Mouse (Mus musculus): Measurements from ENCODE around the gene Dap. TPM values are rescaled to one million over a fixed set of nuclear protein-coding genes. Genes with fewer than 3 reads are reported as not detected.

Dap gene
- total RNA-seq, 2 experiments from 2014 or later, result 9.1 to 9.8 TPM

DNA sequence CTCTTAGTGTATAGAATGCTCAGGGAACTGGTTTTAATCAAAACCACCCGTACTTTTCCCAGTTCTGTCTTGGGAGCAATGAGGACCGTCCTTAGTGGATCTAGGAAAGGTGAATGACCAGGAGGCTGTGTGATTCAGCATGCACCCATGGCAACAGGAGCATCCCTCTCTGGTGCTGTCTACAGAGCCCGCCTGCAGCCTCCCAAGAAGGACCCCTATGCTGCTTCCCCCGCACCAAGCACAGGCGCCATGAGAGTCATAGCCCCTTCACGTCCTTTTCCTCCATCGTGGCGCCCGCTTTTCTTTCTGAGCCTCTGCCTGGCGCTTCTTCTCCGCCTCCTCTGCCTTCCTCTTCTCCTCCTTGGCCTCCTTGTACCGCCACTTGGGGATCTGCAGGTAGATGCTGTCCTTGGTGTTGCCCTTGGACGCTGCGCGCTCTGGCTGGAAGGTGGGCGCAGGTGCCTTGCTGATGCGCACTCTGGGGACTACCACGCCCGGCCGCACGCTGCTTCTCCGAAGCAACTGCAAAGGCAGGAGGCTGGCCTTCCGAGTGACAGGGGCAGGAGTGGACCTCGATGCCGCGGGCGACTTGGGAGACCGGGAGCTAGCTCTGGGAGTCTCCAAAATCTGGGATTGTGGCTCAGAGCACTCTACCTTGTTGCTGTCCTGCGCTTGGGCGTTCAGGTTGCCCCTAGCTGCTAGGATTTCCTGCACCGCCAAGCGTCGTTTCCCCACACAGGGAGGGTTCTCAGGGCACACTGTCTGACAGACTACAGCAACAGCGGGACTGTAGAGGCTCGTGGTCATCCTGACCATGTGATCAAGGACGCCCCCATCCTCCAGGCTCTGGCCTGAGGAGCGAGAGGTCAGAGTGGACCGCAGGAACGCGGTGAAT lies 73.0 kb downstream of the Dap start:
- no peak for DNase-seq (ENCODE audit: extremely low spot score in 1 of 2, low spot score in 1 of 2)

DNA sequence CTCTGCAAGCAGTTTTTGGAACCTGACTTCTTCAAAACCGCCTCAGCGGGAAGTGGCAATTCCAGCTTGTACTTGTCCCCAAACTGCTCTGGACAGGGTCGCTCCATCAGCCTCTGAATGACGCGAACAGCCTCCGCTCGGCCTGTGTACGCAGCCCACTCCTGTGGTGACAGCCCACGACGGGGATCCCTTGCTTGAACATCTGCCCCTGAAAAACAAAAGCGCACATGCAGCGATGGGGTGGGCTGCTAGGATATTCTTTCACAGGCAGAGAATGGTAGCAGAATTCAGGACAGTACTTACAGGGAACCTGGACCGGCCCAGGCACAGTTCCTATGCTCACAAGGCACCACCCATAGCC lies 73.6 kb downstream of the Dap start:
- no peak for DNase-seq (ENCODE audit: extremely low spot score in 1 of 2, low spot score in 1 of 2)

DNA sequence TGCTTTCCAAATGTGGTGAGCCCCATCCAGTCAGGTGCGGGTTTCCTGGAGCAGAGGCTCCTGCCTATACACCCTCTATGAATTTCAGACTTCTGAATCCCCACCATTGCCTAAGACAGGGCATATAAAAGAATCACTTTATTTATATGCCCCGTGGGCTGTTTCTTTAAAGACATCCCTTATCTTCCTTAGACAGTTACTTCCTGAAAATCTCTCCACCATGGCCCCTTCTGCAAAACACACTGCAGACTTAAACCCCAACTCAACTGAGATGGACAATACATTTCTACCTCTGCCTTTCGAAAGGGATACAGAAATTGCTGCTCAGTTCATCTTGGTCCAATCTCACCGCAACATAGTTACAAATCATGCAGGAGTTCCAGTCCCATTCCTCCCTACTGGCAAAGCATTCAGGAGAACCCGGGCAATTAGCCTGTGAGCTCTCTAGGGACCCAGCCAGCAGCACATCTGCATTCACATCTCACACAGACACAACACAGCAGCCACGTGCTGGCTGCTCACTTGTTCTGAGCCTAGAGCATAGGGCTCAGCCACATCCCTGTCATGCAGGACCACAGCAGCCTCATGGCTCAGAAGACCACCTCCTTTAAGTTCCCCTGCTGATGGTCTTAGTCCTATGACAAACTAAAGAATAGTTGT lies 75.3 kb downstream of the Dap start:
- DNase-seq (ENCODE audit: extremely low spot score in 1 of 2, low spot score in 1 of 2), result no peak

DNA sequence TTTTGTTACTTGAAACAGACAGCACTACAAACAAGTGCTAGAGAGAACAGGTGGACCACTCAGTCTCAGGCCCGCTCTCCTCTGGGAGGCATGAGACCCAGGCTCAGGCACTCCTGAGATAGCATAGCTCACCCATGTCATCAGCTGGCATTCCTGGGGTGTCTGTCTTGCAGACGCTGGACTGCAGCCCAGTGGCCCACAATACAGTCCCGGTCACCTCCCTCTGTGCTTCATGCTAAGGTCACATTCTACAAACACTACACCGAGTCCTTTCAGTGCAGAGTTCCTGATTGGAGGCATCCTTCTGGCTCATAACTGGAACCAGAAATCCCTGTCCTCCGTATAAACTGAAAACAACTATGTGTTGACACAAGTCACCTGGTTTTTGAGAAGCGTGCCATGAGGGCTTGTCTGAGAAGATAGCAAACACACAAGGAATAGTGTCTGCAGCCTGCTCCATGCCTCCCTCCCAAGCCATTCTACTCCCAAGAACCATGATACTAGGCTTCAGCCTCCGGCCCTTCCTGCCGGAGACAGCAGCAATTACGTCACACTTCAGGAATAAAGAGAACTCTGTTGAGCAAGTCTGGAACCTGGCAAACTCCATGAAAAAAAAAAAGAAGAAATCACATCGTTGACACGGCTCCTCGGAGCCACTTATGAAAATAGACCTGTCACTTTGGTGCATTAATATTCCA lies 78.3 kb downstream of the Dap start:
- no peak for DNase-seq (ENCODE audit: extremely low spot score in 1 of 2, low spot score in 1 of 2)

DNA sequence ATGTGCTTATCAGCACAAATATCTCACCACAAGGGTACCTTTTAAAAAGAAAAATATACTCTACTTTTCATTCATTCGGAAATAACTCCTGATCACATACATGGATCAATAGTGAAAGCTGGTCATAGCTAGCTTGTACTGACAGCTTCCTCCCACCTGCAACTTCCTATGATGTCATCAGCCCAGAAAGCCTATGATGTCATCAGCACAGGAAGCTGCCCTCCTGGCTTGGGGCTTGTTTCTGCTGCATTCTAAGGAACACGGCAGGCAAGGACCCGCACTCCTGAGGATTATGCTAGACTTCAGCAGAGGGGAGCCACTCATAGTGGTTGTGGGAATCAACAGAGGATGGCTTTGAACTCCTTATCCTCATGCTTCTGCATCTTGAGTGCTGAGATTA lies 80.2 kb downstream of the Dap start:
- DNase-seq (ENCODE audit: extremely low spot score in 1 of 2, low spot score in 1 of 2), result no peak

DNA sequence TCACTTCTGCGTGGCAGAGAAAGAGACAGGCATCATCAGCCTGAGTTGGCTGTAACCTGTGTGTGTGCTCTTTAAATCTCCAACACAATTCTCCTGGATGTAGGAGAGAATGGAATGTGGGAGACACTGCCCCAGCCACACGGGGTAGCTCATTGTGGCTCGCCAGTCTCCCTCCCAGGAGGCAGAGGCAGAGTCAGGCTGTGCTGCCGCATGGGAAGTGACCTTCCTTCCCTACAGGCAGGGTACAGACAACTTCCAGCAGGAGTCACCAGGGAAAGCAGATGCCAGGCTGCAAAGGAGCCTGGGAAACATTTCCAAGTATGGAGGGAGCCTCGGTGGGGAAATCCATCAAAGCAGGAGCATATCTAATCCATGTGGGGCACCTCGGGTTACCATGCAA lies 81.1 kb downstream of the Dap start:
- DNase-seq (ENCODE audit: extremely low spot score in 1 of 2, low spot score in 1 of 2), result no peak

DNA sequence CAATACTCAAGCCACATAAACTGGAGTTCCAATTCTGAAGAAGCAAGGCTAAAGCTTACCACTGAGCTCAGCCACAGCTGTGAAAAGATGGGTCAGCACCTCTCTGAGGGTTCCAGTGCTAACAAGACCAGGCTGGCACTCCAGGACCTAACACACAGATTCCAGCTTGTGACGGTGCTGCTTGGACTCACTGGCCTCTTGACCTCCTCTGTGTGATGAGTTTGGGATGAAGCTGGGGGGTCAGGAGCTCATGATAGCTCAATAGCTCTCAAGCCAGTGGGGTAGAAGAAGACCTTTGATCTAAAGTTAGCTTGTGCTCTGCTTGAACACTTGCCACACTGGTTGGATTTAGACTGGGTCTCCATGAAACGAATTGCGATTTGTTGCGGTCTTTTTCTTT lies 82.6 kb downstream of the Dap start:
- no peak for DNase-seq (ENCODE audit: extremely low spot score in 1 of 2, low spot score in 1 of 2)

DNA sequence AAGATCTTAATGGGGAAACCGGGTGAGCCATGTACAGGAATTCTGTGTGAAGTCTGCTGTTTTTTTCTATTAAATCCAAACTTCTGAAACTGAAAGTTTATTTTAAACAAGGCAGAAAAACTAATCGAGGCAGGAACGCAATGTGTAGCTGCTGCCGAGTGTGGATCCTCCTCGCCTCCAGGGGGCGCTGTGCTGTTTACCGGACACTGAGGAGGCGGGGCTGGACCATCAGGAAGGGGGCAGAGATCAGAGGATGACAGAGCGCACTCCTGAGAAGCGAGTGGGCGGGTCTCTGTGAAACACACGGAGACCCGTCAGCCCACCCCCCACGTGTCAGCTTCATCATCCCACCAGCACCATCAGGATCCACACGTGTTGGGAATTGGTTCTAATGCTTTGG lies 85.4 kb downstream of the Dap start:
- DNase-seq (ENCODE audit: extremely low spot score in 1 of 2, low spot score in 1 of 2), result no peak

DNA sequence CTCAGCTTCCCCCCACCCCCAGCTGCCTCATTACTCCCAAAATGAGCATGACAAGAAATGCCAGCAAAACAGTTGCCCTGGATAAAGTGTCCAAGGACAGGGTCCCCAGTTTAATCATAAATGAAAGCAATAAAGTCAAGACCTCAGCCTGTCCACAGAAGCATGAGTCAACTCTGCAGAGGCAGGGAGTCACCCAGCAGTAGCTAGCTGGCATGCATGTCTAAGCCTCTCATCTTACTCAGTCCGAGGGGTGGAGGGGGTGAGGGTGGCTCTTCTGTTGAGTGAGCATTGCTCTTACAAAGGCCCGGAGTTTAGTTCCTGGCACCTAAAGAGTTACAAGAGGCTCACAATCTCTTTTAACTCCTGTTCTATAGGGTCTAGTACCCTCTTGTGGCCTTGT lies 87.9 kb downstream of the Dap start:
- no peak for DNase-seq (ENCODE audit: extremely low spot score in 1 of 2, low spot score in 1 of 2)

DNA sequence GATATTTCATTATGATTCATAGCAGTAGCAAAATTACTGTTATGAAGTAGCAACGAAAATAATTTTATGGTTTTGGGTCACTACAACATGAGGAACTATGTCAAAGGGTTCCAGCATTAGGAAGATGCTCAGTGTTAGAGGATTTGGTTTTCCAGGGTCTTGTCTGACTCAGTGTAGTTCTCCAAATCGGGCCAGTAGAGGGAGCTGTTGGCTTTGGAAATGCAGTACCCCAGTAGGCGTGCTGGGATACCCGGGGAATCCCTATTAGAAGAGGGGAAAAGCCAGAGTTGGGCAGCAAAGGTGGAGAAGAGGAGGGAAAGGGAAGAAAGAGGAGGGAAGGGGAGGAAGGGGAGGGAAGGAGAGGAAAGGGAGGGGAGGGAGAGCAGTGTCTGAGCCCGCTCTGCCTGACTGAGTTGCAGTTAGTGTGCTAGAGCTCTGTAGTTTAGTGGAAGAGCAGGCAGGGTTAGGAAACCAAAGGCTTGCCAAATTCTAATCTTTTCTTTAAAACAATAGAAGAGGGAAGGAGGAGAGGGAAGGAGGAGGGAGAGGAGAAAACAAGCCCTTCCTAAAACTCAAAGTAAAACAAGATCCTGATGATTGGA lies 91.6 kb downstream of the Dap start:
- DNase-seq (ENCODE audit: extremely low spot score in 1 of 2, low spot score in 1 of 2), result peak; percentile 63 to 94

DNA sequence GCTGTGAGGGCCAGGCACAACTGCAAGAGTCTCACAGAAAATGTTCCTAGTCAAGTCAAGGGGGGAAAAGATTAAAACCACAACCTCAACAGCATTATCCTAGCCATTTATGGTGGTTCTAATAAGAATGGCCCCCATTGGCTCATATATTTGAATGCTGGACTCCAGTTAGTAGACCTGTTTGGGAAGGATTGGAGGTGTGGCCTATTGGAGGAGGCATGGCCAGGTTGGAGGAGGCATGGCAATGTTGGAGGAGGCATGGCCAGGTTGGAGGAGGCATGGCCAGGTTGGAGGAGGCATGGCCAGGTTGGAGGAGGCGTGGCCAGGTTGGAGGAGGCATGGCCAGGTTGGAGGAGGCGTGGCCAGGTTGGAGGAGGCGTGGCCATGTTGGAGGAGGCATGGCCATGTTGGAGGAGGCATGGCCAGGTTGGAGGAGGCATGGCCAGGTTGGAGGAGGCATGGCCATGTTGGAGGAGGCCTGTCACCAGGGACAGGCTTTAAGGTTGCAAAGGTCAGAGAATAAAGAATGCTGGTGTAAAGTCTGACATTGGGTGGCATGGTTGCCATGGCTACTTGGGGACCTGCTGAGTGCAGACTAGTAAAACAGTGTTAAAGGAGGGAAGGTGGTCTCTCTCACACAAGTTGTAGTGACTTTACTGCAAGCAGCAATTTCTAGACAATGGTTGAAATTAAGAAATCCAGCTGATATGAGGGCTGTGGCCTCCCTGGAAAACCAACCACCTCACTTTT lies 93.1 kb downstream of the Dap start:
- no peak for DNase-seq (ENCODE audit: extremely low spot score in 1 of 2, low spot score in 1 of 2)

DNA sequence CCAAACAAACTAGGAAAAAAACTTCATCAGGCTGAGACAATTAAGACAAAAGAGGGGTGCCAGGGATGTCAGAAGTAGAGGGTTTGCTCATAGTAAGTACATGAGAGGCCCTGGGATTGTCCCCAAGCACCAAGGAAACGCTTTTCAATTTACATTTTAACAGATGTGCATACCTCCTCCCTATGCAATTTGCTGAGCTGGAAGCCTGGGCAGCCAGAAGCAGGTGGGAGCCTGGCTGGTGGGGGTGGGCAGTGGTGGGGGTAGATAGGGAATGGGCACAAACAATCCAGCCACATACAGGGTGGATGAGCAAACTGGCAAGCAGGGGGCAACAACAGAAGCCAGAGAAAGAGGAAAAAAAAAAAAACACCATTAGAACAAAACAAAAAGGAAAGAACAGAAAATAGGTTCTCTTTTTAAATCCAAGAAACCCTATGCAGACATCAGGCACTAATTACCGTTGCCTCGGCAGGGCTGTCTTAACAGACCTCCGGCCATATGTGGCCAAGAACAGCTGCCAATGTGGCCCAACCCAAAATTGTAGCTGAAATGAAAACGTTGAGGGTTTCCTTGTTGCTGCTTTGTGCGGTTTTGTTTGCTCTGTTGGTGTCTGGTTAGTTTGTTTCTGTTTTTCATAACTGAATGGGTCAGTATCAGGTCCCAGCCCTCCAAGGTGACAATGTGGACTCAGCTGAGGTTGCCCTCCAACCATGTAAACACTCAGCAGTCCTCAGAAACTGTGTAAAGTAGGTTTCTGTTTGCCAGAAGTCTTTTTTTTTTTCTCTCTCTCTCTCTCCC lies 94.2 kb downstream of the Dap start:
- no peak for DNase-seq (ENCODE audit: extremely low spot score in 1 of 2, low spot score in 1 of 2)

DNA sequence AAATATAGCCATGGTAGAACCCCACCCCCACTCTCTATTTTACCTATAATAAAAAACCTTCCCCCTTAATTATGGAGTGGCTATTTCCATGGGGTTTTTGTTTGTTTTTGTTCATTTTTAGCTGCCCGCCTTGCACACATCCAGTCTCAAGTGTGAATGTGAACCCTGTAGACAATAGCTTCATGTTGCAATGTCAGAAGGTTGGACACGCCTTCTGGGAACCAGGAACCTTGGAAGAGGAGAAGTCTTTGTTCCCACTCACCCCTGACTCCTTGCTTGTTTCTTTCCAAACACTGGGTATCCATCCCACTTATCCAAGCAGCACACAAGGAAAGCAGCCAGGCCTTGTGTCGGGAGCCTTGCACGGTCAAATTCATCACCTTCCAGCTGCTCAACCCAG lies 94.9 kb downstream of the Dap start:
- DNase-seq (ENCODE audit: extremely low spot score in 1 of 2, low spot score in 1 of 2), result no peak

DNA sequence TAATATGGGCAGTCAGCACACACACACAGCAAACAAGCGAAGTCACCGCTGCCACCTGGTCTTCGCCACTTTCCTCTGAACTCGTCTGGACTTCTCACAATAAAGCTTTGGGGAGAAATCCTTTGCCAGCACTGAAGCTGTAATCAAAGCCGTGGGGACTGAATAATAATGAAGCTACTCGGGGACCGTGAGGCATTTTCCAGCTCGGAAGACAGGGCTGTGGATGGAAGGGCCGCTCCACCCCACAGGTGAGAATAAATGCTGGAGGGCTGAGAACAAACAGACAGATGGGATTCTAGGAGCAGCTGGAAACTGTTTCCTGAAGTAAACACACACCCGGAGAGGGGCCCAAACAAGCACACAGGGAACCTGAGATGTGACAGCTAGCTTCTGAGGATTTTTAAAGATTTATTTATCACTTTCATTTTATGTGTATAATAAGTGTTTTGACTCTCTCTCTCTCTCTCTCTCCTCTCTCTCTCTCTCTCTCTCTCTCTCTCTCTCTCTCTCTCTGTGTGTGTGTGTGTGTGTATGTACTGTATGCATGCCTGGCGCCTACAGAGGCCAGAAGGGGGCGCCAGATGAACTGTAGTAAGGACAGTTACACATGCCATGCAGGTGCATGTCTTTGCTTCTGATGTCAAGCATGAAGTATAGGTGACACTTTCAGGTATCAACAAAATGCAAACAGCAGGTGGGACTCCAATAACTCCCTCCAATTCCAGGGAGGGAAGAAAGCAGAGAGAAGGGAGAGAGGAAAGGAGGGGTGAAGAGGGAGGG lies 96.7 kb downstream of the Dap start:
- DNase-seq (ENCODE audit: extremely low spot score in 1 of 2, low spot score in 1 of 2), result no peak

DNA sequence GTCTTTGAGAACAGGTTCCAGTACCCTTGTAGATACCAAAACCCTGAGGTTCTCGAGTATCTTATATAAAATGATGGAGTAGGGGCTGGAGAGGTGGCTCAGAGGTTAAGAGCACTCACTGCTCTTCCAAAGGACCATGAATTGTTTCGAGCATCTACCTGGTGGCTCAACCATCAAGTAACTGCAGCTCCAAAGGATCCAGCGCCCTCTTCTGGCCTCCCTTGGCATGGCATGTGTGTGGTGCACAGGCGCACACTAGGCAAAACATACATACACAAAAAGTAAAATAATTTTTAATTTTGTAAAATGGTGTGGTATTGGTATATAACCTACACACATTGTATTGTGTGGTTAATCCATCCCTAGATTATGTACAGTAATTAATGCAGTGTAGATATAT lies 99.6 kb downstream of the Dap start:
- DNase-seq (ENCODE audit: extremely low spot score in 1 of 2, low spot score in 1 of 2), result no peak
